Mouse (Mus musculus): ENCODE measurements at regions not wholly inside any gene's neighbourhood (a gene's known extent, or its start where the extent isn't known, plus 50 kb on each side); places are given as distances from the start of the nearest gene placed in this dataset.
A peak's percentile ranks its signal among the peaks of the same experiment; 100 is the strongest.

DNA sequence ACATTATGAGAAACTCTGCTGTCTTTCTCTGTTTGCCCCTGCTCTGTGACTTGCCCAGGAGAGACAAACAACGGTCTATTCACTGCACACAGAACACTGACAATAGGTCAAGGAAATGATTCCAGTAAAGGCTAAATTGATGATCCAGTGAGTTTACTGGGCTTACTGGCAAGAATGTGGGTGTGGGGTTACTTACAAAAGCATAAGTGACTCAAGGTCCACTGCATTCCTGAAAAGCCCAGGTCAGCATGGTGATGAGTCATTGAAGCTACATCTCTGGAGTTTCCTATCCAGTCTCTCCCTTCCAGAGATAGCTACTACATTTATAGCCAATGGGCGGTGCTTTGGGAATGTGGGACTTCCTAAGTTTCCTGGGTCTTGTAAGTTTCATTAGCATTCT, 192.8 kb upstream of the Adamts5 start:
- Histone ChIP-seq H3K27me3 (ENCODE audit: control insufficient read depth, insufficient read depth, low read length) (no peaks in the 10 kb centered on the region), H3K9me3 (replicated peaks; ENCODE audit: control insufficient read depth, low read length) (no peaks in the 10 kb centered on the region), H3K27ac (replicated peaks; ENCODE audit: low read depth, low read length) (no peak overlapping the region), H3K4me3 (ENCODE audit: low read depth, low read length) (no peak overlapping the region), H3K4me2 (ENCODE audit: low read depth, low read length) (no peak overlapping the region), H3K9ac (replicated peaks; ENCODE audit: low read length) (no peak overlapping the region), H3K36me3 (replicated peaks; ENCODE audit: control insufficient read depth, insufficient read depth, low read depth, low read length) (no peaks in the 10 kb centered on the region), H3K4me1 (ENCODE audit: control insufficient read depth, insufficient read depth, low read length) (no peaks in the 10 kb centered on the region)
- no peak for ATAC-seq (replicated peaks; ENCODE audit: insufficient number of reproducible peaks, low FRiP score, low TSS enrichment, low read depth)
- DNase-seq (ENCODE audit: low spot score), result no peak
- WGBS, result 79% methylated on average over 2 of the region's 2 CpGs

DNA sequence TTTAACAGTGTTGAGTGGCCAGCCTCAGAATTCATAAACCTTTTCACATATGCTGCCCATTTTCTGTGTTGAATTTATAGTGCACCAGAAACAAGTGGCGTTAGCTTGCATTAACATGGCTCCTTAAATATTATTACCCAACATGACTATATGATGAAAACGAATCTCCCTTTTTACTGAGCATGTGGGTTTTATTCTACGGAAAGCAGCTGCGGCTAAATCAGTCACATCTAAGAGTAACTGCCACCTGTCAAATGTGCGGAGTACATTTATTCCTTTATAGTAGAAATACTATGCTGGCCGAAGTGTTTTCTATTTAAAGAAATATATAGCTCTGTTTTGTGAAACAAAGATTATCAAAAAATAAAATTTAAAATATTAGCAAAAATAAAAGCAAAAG, 188.5 kb upstream of the Adamts5 start:
- DNase-seq (ENCODE audit: low spot score) (no peak), ATAC-seq (replicated peaks; ENCODE audit: insufficient number of reproducible peaks, low FRiP score, low TSS enrichment, low read depth) (no peak)
- Histone ChIP-seq H3K9me3 (replicated peaks; ENCODE audit: control insufficient read depth, low read length) (no peaks in the 10 kb centered on the region), H3K9ac (replicated peaks; ENCODE audit: low read length) (no peak overlapping the region), H3K4me1 (ENCODE audit: control insufficient read depth, insufficient read depth, low read length) (no peaks in the 10 kb centered on the region), H3K4me2 (ENCODE audit: low read depth, low read length) (no peak overlapping the region), H3K36me3 (replicated peaks; ENCODE audit: control insufficient read depth, insufficient read depth, low read depth, low read length) (no peaks in the 10 kb centered on the region), H3K27ac (replicated peaks; ENCODE audit: low read depth, low read length) (no peak overlapping the region), H3K27me3 (ENCODE audit: control insufficient read depth, insufficient read depth, low read length) (no peaks in the 10 kb centered on the region), H3K4me3 (ENCODE audit: low read depth, low read length) (no peak overlapping the region)
- WGBS, result 90% methylated on average over 6 of the region's 6 CpGs

DNA sequence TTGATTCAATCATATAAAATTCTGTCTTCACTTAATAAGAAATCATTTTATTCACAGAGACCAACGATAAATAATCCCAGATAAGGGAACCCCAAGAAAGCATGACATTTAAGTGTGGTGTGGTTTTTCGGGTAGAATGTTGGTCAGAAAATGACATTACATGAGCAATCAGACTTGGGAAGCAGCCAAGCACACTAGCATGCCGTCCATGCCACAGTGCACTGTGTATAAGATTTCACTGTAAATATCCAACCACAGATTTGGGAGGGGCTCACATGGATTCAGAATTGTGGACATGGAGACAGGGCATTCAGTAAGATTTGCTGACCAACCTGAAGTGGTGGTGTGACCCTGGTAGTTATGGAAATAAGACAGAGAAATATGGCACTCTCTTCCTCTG, 185.8 kb upstream of the Adamts5 start:
- ATAC-seq (replicated peaks; ENCODE audit: insufficient number of reproducible peaks, low FRiP score, low TSS enrichment, low read depth) (no peak), DNase-seq (ENCODE audit: low spot score) (no peak)
- 84% methylated on average over 3 of the region's 3 CpGs for WGBS
- Histone ChIP-seq H3K4me2 (ENCODE audit: low read depth, low read length) (no peak overlapping the region), H3K4me3 (ENCODE audit: low read depth, low read length) (no peak overlapping the region), H3K4me1 (ENCODE audit: control insufficient read depth, insufficient read depth, low read length) (no peaks in the 10 kb centered on the region), H3K9ac (replicated peaks; ENCODE audit: low read length) (no peak overlapping the region), H3K9me3 (replicated peaks; ENCODE audit: control insufficient read depth, low read length) (no peaks in the 10 kb centered on the region), H3K27me3 (ENCODE audit: control insufficient read depth, insufficient read depth, low read length) (no peaks in the 10 kb centered on the region), H3K36me3 (replicated peaks; ENCODE audit: control insufficient read depth, insufficient read depth, low read depth, low read length) (no peaks in the 10 kb centered on the region), H3K27ac (replicated peaks; ENCODE audit: low read depth, low read length) (no peak overlapping the region)

DNA sequence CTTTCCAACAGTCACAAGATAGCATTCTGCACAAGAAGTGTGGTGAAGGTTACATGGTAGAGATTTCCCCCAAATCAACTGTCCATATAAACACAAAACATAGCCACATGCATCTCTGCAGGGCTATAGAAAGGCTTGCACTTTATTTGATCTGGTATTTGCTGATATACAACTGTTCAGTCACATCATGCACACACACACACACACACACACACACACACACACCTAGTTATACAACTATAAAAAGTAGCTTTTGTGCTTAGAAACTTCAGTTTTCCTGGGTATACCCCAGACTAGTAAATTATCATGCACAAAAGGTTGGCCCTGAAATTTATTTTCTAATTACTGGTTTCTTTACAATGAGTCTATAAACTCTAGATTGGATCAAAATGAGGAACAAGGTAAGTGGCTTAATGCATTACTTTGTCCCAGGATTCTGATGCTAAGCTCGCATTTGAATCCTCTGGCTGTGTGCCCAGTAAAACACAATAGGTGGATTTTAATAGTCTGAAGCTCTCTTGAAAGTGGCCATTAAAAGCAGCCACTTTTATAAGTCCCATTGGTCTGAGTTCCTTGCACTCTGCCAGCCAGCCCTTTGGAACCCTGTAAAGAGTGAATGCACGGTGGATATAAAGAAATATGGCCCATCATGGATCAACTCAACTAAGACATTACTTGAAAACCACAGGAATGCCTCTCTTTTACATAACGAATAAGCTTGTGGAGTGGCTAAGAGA, 166.2 kb upstream of the Adamts5 start:
- H3K27ac ChIP-seq (replicated peaks; ENCODE audit: low read depth, low read length), result no peak overlapping the region
- no peak overlapping the region for H3K4me3 ChIP-seq (ENCODE audit: low read depth, low read length)
- no peak overlapping the region for H3K4me2 ChIP-seq (ENCODE audit: low read depth, low read length)
- 67% methylated on average over 3 of the region's 3 CpGs for WGBS
- no peaks in the 10 kb centered on the region for H3K36me3 ChIP-seq (replicated peaks; ENCODE audit: control insufficient read depth, insufficient read depth, low read depth, low read length)
- H3K9ac ChIP-seq (replicated peaks; ENCODE audit: low read length), result no peak overlapping the region
- DNase-seq (ENCODE audit: low spot score), result no peak
- H3K9me3 ChIP-seq (replicated peaks; ENCODE audit: control insufficient read depth, low read length), result no peaks in the 10 kb centered on the region
- H3K27me3 ChIP-seq (ENCODE audit: control insufficient read depth, insufficient read depth, low read length), result no peaks in the 10 kb centered on the region
- no peaks in the 10 kb centered on the region for H3K4me1 ChIP-seq (ENCODE audit: control insufficient read depth, insufficient read depth, low read length)
- ATAC-seq (replicated peaks; ENCODE audit: insufficient number of reproducible peaks, low FRiP score, low TSS enrichment, low read depth), result 0 out of 2 replicates have a peak, but pooled peaks have one; percentile 44

DNA sequence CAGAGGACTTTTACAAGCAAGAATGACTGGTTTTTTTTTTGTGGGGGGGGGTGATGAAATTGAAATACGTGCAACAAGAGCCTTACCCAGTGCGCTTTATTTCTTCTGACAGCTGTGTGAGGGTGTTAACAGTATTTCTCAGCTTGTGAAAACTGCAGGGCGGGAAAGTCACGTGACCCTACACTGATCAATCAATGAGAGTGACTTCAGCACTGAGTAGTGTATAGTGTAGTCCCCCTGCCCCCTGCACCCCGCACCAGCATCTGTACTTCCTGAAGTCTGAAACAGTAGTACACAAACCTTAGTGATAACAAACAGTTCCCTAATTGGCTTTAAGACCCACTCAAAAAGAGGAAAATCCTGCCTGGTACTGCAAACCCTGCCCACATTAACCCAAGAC, 158.5 kb upstream of the Adamts5 start:
- H3K4me1 ChIP-seq (ENCODE audit: control insufficient read depth, insufficient read depth, low read length), result no peaks in the 10 kb centered on the region
- H3K27ac ChIP-seq (replicated peaks; ENCODE audit: low read depth, low read length), result no peak overlapping the region
- DNase-seq (ENCODE audit: low spot score) (no peak), ATAC-seq (replicated peaks; ENCODE audit: insufficient number of reproducible peaks, low FRiP score, low TSS enrichment, low read depth) (no peak)
- no peak overlapping the region for H3K4me2 ChIP-seq (ENCODE audit: low read depth, low read length)
- no peak overlapping the region for H3K9ac ChIP-seq (replicated peaks; ENCODE audit: low read length)
- H3K9me3 ChIP-seq (replicated peaks; ENCODE audit: control insufficient read depth, low read length), result no peaks in the 10 kb centered on the region
- no peak overlapping the region for H3K4me3 ChIP-seq (ENCODE audit: low read depth, low read length)
- 65% methylated on average over 5 of the region's 5 CpGs for WGBS
- H3K36me3 ChIP-seq (replicated peaks; ENCODE audit: control insufficient read depth, insufficient read depth, low read depth, low read length), result no peaks in the 10 kb centered on the region
- no peaks in the 10 kb centered on the region for H3K27me3 ChIP-seq (ENCODE audit: control insufficient read depth, insufficient read depth, low read length)

DNA sequence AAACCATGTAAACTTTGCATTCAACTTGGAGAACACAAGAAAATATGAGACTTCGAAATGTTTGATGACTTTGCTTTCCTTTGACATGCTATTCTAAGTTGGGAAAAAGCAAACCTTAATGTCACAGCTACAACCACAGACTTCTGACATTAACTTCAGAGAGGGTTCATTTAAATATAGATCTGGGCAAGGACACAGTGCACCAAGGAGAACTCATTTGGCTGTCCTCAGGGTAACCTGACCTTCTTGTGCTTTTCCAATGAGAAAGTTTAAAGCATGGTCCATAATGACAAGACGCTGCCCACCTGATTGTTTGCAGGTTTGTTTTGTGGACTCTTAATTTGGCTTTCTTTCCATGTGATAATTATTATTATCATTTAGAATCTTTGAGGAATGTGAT, 143.1 kb upstream of the Adamts5 start:
- Histone ChIP-seq H3K27ac (replicated peaks; ENCODE audit: low read depth, low read length) (no peak overlapping the region), H3K27me3 (ENCODE audit: control insufficient read depth, insufficient read depth, low read length) (no peaks in the 10 kb centered on the region), H3K4me3 (ENCODE audit: low read depth, low read length) (no peak overlapping the region), H3K9ac (replicated peaks; ENCODE audit: low read length) (no peak overlapping the region), H3K9me3 (replicated peaks; ENCODE audit: control insufficient read depth, low read length) (no peaks in the 10 kb centered on the region), H3K36me3 (replicated peaks; ENCODE audit: control insufficient read depth, insufficient read depth, low read depth, low read length) (no peaks in the 10 kb centered on the region), H3K4me1 (ENCODE audit: control insufficient read depth, insufficient read depth, low read length) (no peaks in the 10 kb centered on the region), H3K4me2 (ENCODE audit: low read depth, low read length) (no peak overlapping the region)
- WGBS, result 86% methylated on average over 2 of the region's 2 CpGs
- ATAC-seq (replicated peaks; ENCODE audit: insufficient number of reproducible peaks, low FRiP score, low TSS enrichment, low read depth) (no peak), DNase-seq (ENCODE audit: low spot score) (no peak)

DNA sequence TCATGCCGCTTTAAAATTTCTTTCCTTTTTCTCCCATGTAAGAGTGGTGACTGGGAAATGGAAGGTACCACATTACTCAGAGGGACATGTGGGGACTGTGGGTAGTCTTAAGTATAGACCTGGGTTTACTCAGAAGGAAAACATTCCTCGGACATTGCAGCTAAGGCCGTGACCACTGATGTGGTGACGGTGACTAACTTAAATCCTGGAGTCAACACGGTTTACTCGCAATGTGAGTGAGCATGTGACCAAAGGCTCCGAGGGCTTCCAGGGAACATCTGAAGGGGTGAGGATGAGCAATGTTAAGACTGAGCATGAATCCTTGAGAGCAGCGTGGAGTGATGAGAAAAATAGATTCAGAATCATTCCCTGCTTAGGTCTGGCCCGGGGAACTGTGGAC, 133.1 kb upstream of the Adamts5 start:
- H3K36me3 ChIP-seq (replicated peaks; ENCODE audit: control insufficient read depth, insufficient read depth, low read depth, low read length), result no peaks in the 10 kb centered on the region
- no peak overlapping the region for H3K9ac ChIP-seq (replicated peaks; ENCODE audit: low read length)
- H3K27ac ChIP-seq (replicated peaks; ENCODE audit: low read depth, low read length), result no peak overlapping the region
- no peaks in the 10 kb centered on the region for H3K4me1 ChIP-seq (ENCODE audit: control insufficient read depth, insufficient read depth, low read length)
- H3K9me3 ChIP-seq (replicated peaks; ENCODE audit: control insufficient read depth, low read length), result no peaks in the 10 kb centered on the region
- whole genome bisulfite sequencing, result 88% methylated on average over 9 of the region's 9 CpGs
- H3K27me3 ChIP-seq (ENCODE audit: control insufficient read depth, insufficient read depth, low read length), result no peaks in the 10 kb centered on the region
- no peak overlapping the region for H3K4me2 ChIP-seq (ENCODE audit: low read depth, low read length)
- no peak for ATAC-seq (replicated peaks; ENCODE audit: insufficient number of reproducible peaks, low FRiP score, low TSS enrichment, low read depth)
- H3K4me3 ChIP-seq (ENCODE audit: low read depth, low read length), result no peak overlapping the region
- DNase-seq (ENCODE audit: low spot score), result no peak

DNA sequence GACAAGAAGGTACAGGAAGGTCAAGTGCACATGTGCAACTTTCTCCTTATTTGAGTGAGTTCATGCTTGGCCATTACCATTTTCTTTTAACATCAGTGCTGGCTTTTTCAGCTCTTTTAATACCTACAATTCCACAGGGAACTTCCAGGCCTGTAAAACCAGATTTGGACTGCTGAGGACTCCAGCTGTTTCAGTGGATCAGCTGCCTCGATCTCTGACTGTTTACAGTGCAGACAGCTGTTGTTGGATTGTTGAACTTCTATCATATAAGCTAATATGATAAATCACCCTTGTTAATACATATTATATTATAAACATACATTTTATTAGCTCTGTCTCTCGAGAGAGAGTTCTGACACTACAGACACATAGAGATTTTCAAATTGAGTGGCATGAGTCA, 126.1 kb upstream of the Adamts5 start:
- no peak overlapping the region for H3K27ac ChIP-seq (replicated peaks; ENCODE audit: low read depth, low read length)
- no peaks in the 10 kb centered on the region for H3K9me3 ChIP-seq (replicated peaks; ENCODE audit: control insufficient read depth, low read length)
- H3K9ac ChIP-seq (replicated peaks; ENCODE audit: low read length), result no peak overlapping the region
- DNase-seq (ENCODE audit: low spot score) (no peak), ATAC-seq (replicated peaks; ENCODE audit: insufficient number of reproducible peaks, low FRiP score, low TSS enrichment, low read depth) (no peak)
- H3K36me3 ChIP-seq (replicated peaks; ENCODE audit: control insufficient read depth, insufficient read depth, low read depth, low read length), result no peaks in the 10 kb centered on the region
- no peak overlapping the region for H3K4me2 ChIP-seq (ENCODE audit: low read depth, low read length)
- WGBS, result 59% methylated on average over 2 of the region's 2 CpGs
- H3K4me1 ChIP-seq (ENCODE audit: control insufficient read depth, insufficient read depth, low read length), result no peaks in the 10 kb centered on the region
- H3K4me3 ChIP-seq (ENCODE audit: low read depth, low read length), result no peak overlapping the region
- H3K27me3 ChIP-seq (ENCODE audit: control insufficient read depth, insufficient read depth, low read length), result no peaks in the 10 kb centered on the region
